Mouse (Mus musculus) layer of hippocampus, postnatal 14 days (tissue): ENCODE data around the gene Colca2. TPM values are rescaled to one million over a fixed set of nuclear protein-coding genes. Genes with fewer than 3 reads are reported as not detected.

Experiments used
- DNase-seq, 2 experiments: peaks; one replicate each; pipeline ENCODE4 v3.0.0; 2021 to 2022; ENCODE audit warnings: low spot score in 2 of 2, mixed read lengths in 1 of 2
- total RNA-seq, 2 experiments: library from RNA; stranded (reverse); gene quantifications; 2 replicates each; pipeline ENCODE4 v1.2.3; 2021

Gene Colca2
- total RNA-seq, 2 experiments from 2014 or later: 0.69 to 1.0 TPM

GRCm38 (mm10) chr9:51273581-51274154 is 4.7 kb downstream of the Colca2 start:
- DNase-seq: no peak

DNA sequence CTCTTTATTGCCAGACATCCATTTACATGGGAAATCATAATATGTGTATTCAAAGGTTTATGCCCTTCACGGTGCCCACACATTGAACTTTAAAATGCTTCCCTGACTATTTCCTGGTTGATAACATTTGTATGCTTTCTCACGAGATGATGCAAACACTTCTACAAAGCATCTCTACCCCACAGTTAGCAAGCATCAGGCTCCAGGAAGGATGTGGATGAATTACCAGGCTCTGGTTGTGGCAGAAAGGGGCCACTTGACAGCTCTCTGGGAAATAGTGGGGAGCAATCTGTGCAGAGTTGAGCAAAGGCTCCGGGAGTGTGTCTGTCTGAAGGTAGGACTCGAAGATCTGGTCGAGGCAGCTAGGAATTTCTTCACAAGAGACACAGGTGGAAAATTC is 6.3 kb downstream of the Colca2 start:
- no peak for DNase-seq

DNA sequence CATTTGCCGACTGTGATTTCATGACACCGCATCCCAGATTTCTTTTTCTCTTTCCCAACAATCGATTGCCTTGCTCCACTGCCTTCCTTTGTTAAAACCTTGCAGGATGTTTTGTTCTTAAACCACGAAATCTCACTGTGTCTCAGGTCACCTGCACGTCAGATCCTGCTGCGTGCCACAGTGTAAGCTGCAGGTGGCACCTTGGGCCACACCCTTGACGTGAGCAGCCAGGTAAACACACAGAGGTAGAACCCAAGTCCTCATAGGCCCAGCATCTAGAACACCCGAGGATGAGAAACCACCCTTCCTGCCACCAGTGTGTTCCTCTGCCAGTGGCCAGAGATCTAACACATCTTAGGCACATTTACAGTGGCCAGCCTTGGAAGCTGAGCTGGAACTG is 7.3 kb downstream of the Colca2 start:
- no peak for DNase-seq

DNA sequence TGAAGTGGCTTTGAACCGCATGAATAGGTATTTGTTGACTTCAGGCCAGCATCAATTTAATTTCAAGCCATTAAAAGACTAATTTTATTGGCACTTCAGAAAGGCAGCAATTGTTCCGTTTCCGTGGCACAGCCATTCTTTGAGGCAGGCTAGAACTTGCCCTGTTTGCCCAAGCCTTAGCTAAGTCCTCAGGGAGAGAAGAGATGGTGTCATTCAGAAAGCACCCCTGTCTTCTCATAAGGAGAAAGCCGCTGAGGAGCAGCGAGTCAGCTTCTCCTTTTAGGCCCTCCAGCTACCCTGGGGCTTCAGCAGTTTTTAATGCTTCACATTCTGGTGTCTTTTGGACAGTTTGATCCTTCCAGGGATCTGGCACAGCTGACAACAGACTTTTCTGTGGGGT is 9.5 kb downstream of the Colca2 start:
- no peak for DNase-seq

DNA sequence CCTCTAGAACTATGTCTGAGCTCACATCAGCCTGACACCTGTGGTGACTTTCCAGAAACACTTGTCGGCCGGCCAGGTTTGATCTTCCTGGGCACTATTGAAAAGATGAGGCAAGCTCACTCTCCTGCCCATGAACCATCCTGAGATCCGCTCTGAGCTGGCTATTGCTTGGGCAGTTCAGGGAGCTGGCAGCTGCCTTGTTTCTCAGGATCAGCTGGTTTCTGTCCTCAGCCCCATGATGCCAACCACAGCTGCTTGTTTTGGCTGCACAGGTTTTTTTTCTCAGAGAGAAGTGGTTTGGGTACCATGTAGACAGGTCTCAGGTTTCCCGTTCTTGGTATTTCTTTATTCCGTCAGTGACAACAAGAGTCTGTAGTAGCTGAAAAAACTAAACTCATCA is 19.9 kb downstream of the Colca2 start:
- DNase-seq: no peak

GRCm38 (mm10) chr9:51256780-51257502 is 21.4 kb downstream of the Colca2 start:
- DNase-seq: no peak

DNA sequence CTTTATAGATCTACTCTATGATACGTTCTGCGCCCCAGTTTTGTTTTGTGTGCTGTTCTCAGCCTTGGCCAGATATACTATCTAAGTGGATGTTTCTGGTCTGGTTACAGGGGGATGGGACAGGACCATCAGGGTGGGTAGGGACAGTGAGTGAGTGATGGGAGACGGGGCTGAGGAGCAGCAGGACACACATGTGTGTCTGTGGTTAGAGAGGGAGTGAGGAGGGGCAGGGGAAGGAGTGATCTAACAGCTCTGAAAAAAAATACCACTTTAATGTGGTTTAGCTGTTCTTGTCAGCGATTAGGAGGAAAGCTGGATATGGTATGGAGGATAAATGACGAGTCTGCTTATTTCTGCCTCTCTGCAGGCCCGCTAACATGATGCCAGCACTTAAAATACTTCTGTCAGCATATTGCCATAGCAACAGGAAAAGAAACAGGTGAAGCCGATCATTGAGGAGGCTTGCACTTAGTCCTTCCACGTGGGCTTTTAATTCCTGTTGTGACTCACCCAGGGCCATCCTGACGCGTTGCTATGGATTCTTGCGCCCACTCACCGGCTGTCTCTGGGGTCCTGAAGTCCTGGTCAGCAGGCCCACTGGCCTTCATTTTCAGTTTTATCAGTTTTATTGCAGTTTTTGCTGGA is 39.5 kb downstream of the Colca2 start:
- DNase-seq: peak; percentile 20 to 32

- DNase-seq: no peak
These were observed 46.2 kb downstream of the Colca2 start for GRCm38 (mm10) chr9:51232163-51232562.

DNA sequence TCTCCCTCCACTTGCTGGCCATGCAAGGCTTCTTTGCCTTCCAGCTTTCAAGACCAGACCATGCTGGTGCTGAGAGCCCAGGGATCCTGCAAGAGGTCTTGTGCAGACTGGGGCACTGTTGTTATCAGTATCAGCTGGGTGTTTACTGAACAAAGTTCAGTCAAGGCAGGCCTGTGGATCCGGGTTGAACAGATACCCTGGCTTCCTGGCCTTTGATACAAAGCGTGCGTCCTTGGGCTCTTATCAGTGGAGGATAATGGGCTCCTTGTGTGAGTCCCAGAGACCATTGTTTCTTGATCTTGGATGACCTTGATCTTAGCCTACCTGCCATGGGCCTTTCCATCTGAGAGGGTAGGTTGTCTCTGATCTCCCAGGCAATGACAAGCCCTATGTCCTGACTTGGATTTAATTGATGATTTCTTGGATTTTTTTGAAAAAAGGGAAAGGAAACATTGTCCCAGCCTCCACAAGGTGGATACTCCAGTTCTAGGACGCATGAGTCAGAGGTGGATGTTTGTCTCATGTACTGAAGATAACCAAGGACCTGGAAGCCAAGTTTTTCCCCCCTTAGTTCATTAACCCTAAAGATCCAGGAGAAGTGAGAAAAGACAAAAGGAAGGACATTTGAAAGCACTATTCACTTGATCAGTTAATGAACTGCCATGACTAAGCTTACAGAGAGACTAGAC is 47.5 kb downstream of the Colca2 start:
- no peak for DNase-seq

- DNase-seq: no peak
These were observed 52.7 kb downstream of the Colca2 start for GRCm38 (mm10) chr9:51225636-51226166.

Other genes with a start within 250 kb of the Colca2 start
- not detected for gene Btg4, start 217.7 kb downstream of the Colca2 start, total RNA-seq
- 1 to 10 TPM; 5.3 to 5.4 TPM for gene Layn, start 201.5 kb downstream of the Colca2 start, total RNA-seq
- 1 to 10 TPM in 1 of 2 experiments, not detected in 1; 1.6 TPM for gene 4833427G06Rik, start 176.5 kb downstream of the Colca2 start, total RNA-seq
- not detected for gene Gm32742, start 113.1 kb downstream of the Colca2 start, total RNA-seq
- gene Pou2af1, start 64.9 kb downstream of the Colca2 start, total RNA-seq: not detected
- gene 1810046K07Rik, start 50.3 kb upstream of the Colca2 start, total RNA-seq: not detected